In genomic region chr1:135585573-135585972, GRCm38 (mm10) we compare ENCODE assay signal across 8 mouse cellular contexts. TPM values are rescaled to one million over a fixed set of nuclear protein-coding genes. Genes with fewer than 3 reads are reported as not detected.
A peak's percentile ranks its signal among the peaks of the same experiment; 100 is the strongest.
DNase-seq lines count a peak whose midpoint lies in the region; ATAC-seq and TF ChIP-seq lines count a peak whose summit lies in the region.

No protein-coding gene starts in this region.

- H3K4me1 ChIP-seq in spleen, adult 2 months (ENCODE audit: control insufficient read depth, insufficient read depth, insufficient read length), result peaks cover 3% of the 10 kb centered on the region; the same call in 1 of the 2 replicates
- H3K4me1 ChIP-seq in embryonic facial prominence, embryonic 15.5 days, result peaks cover 51% of the 10 kb centered on the region
- peaks cover 38% of the 10 kb centered on the region for H3K4me1 ChIP-seq in heart, postnatal 0 days (ENCODE audit: control insufficient read depth, insufficient read depth)

- no peak overlapping the region for H3K27ac ChIP-seq in spleen, adult 2 months (ENCODE audit: insufficient read depth, low read length)
- H3K27ac ChIP-seq in embryonic facial prominence, embryonic 15.5 days (replicated peaks), result peak overlapping the region; percentile 82
- 0 out of 2 replicates have a peak overlapping the region, but pooled peaks have one; percentile 12 for H3K27ac ChIP-seq in heart, postnatal 0 days (ENCODE audit: low read depth)

- peak overlapping the region; percentile 1; the same call in 1 of the 2 replicates for H3K9ac ChIP-seq in embryonic facial prominence, embryonic 15.5 days
- peak overlapping the region; percentile 58; the same call in 1 of the 2 replicates for H3K9ac ChIP-seq in heart, postnatal 0 days (replicated peaks; ENCODE audit: low read depth, low read length)

- no peak for DNase-seq in spleen, adult 2 months (ENCODE audit: low read depth in 1 of 2, low spot score in 2 of 2)
- DNase-seq in spleen, postnatal 36 days (ENCODE audit: low spot score in 2 of 2), result no peak
- DNase-seq in heart, postnatal 0 days (ENCODE audit: low spot score), result peak; percentile 79
- peak; percentile 68 to 78 for DNase-seq in layer of hippocampus, postnatal 10 days (ENCODE audit: low spot score in 2 of 2)
- DNase-seq in lung, postnatal 14 days, result peak; percentile 39
- peak; percentile 73 for DNase-seq in right cerebral cortex, postnatal 14 days
- no peak for DNase-seq in spleen, postnatal 4 days (ENCODE audit: low spot score in 2 of 2)

- WGBS in spleen, adult 2 months, result 4% methylated on average over 18 of the region's 19 CpGs
- 1% methylated on average over 17 of the region's 19 CpGs for WGBS in embryonic facial prominence, embryonic 15.5 days
- WGBS in heart, postnatal 0 days, result 3% methylated on average over 18 of the region's 19 CpGs

- no peaks in the 10 kb centered on the region for H3K9me3 ChIP-seq in embryonic facial prominence, embryonic 15.5 days (replicated peaks)
- no peaks in the 10 kb centered on the region for H3K9me3 ChIP-seq in heart, postnatal 0 days (replicated peaks; ENCODE audit: control insufficient read depth, low read length)

- H3K27me3 ChIP-seq in spleen, adult 2 months (ENCODE audit: control insufficient read depth, insufficient read depth, low read length), result peaks cover 1% of the 10 kb centered on the region; the same call in 1 of the 2 replicates
- H3K27me3 ChIP-seq in embryonic facial prominence, embryonic 15.5 days, result peaks cover 17% of the 10 kb centered on the region
- H3K27me3 ChIP-seq in heart, postnatal 0 days (ENCODE audit: control insufficient read depth, insufficient read depth, low read length), result no peaks in the 10 kb centered on the region

- TF ChIP-seq EP300 in heart, postnatal 0 days (IDR thresholded peaks at IDR 0.05; ENCODE audit: low read depth), result no peak

- H3K4me3 ChIP-seq in spleen, adult 2 months (ENCODE audit: extremely low read depth, insufficient read depth, insufficient read length), result peak overlapping the region; percentile 7; the same call in 1 of the 2 replicates
- H3K4me3 ChIP-seq in embryonic facial prominence, embryonic 15.5 days (replicated peaks), result peak overlapping the region; percentile 62
- peak overlapping the region; percentile 58 for H3K4me3 ChIP-seq in heart, postnatal 0 days (ENCODE audit: low read depth, low read length)

- H3K4me2 ChIP-seq in embryonic facial prominence, embryonic 15.5 days (replicated peaks), result peak overlapping the region; percentile 96
- peak overlapping the region; percentile 94 for H3K4me2 ChIP-seq in heart, postnatal 0 days (ENCODE audit: low read depth, low read length)

- no peaks in the 10 kb centered on the region for H3K36me3 ChIP-seq in spleen, adult 2 months (ENCODE audit: control insufficient read depth, insufficient read depth, low read length)
- no peaks in the 10 kb centered on the region for H3K36me3 ChIP-seq in embryonic facial prominence, embryonic 15.5 days
- H3K36me3 ChIP-seq in heart, postnatal 0 days (replicated peaks; ENCODE audit: control insufficient read depth, insufficient read depth, low read length), result no peaks in the 10 kb centered on the region

- peak; percentile 75 for ATAC-seq in embryonic facial prominence, embryonic 15.5 days (ENCODE audit: insufficient number of reproducible peaks, low FRiP score, low TSS enrichment, low read depth)
- peak; percentile 66 for ATAC-seq in heart, postnatal 0 days (ENCODE audit: insufficient read depth, low read depth)

- TF ChIP-seq CTCF in spleen, adult 2 months (IDR thresholded peaks at IDR 0.05; ENCODE audit: extremely low read depth, insufficient read depth, insufficient read length, insufficient replicate concordance), result no peak
- TF ChIP-seq CTCF in heart, postnatal 0 days (IDR thresholded peaks at IDR 0.05; ENCODE audit: low read depth), result peak; percentile 21; the same call in 1 of the 2 replicates

- TF ChIP-seq POLR2A in spleen, adult 2 months (IDR thresholded peaks at IDR 0.05; ENCODE audit: low read depth, low read length), result no peak

RNA-seq across cellular contexts. Expression of gene Nav1, which starts 21.5 kb away (rescaled TPM):
- polyA plus RNA-seq in spleen, adult 2 months (2012; rRNA removed), result 15.0 and 16.3 TPM in 2 replicates
- polyA plus RNA-seq in embryonic facial prominence, embryonic 15.5 days (2015; fragmentation: Nextera tagmentation; extraction: Ambion mirVana), result 12.5 and 13.6 TPM in 2 replicates
- total RNA-seq in heart, postnatal 0 days (2014; rRNA removed; ENCODE audit: low replicate concordance), result 14.1 and 29.9 TPM in 2 replicates
- 9.2 and 10.3 TPM in 2 replicates for polyA plus RNA-seq in heart, postnatal 0 days (2015; fragmentation: Nextera tagmentation; extraction: Ambion mirVana)
- 100 to 1,000 TPM; 214 to 218 TPM for total RNA-seq in layer of hippocampus, postnatal 10 days (2021)

Comparison
In these comparisons a context has a peak if more than half of its experiments do, and no peak if none do; other contexts are left out.
1. DNase-seq: peak in heart, postnatal 0 days (single experiment), layer of hippocampus, postnatal 10 days (2 of 2), lung, postnatal 14 days (single experiment) and right cerebral cortex, postnatal 14 days (single experiment); none in spleen, adult 2 months (0 of 2), spleen, postnatal 36 days (0 of 2) and spleen, postnatal 4 days (0 of 2).
2. H3K4me3 ChIP-seq: peak in every context shown above with its lines; median percentile 62 in embryonic facial prominence, embryonic 15.5 days; 58 in heart, postnatal 0 days; 7 in spleen, adult 2 months.